Mouse (Mus musculus): Measurements from ENCODE around the gene Samd13. TPM values are rescaled to one million over a fixed set of nuclear protein-coding genes. Genes with fewer than 3 reads are reported as not detected.

Gene Samd13
- polyA plus RNA-seq (2016; fragmentation: Nextera tagmentation; extraction: Ambion mirVana): 0.79 and 1.2 TPM in 2 replicates

GRCm38 (mm10) chr3:146684811-146685675 is at the start of gene Samd13:
TSS of gene Samd13 (minus strand) at chr3:146685592.
- 3% methylated on average over 50 of the region's 50 CpGs for WGBS
- Histone ChIP-seq H3K9me3 (replicated peaks) (no peaks in the 10 kb centered on the region), H3K9ac (peak within 1 kb of the TSS; percentile 50), H3K4me2 (replicated peaks) (peak within 1 kb of the TSS; percentile 92), H3K27me3 (peaks cover 14% of the 10 kb centered on the region), H3K4me1 (peaks cover 5% of the 10 kb centered on the region; the same call in 1 of the 2 replicates), H3K4me3 (peak within 1 kb of the TSS; percentile 43), H3K36me3 (no peaks in the 10 kb centered on the region), H3K27ac (no peak within 1 kb of the TSS)
- peak; percentile 93 for ATAC-seq (ENCODE audit: low FRiP score)

GRCm38 (mm10) chr3:146731499-146731898 is 46.1 kb upstream of the Samd13 start:
- H3K27ac ChIP-seq: no peak overlapping the region
- peaks cover 58% of the 10 kb centered on the region for H3K36me3 ChIP-seq
- H3K9ac ChIP-seq: no peak overlapping the region
- no peak overlapping the region for H3K4me2 ChIP-seq (replicated peaks)
- WGBS: 95% methylated on average over 11 of the region's 11 CpGs
- ATAC-seq (ENCODE audit: low FRiP score): no peak
- no peak overlapping the region for H3K4me3 ChIP-seq
- no peaks in the 10 kb centered on the region for H3K4me1 ChIP-seq
- no peaks in the 10 kb centered on the region for H3K27me3 ChIP-seq
- no peaks in the 10 kb centered on the region for H3K9me3 ChIP-seq (replicated peaks)

DNA sequence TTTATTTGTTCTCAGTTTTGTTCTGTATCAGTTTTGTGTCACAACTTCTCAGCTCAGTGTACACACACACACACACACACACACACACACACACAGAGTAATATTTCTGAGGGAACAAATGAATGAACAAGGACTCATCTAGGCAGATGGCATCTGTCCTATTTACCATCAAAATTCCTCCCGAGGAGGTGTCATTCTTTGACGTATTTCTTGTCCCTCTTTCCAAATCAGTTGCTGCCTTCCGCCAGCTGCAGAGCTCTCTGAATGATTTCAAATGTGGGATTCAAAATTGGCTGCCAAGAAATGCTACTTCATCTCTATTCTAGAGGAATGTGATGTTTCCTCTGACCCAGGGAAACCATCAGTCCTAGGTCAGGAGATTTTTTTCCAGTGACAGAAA is 37.6 kb upstream of the Samd13 start:
- Histone ChIP-seq H3K4me2 (replicated peaks) (no peak overlapping the region), H3K9me3 (replicated peaks) (0 out of 2 replicates have a peak, but pooled peaks cover 4% of the 10 kb centered on the region), H3K27me3 (no peaks in the 10 kb centered on the region), H3K27ac (no peak overlapping the region), H3K4me1 (no peaks in the 10 kb centered on the region), H3K36me3 (peaks cover 19% of the 10 kb centered on the region), H3K4me3 (no peak overlapping the region), H3K9ac (no peak overlapping the region)
- ATAC-seq (ENCODE audit: low FRiP score): no peak
- 63% methylated on average over 3 of the region's 3 CpGs for WGBS

DNA sequence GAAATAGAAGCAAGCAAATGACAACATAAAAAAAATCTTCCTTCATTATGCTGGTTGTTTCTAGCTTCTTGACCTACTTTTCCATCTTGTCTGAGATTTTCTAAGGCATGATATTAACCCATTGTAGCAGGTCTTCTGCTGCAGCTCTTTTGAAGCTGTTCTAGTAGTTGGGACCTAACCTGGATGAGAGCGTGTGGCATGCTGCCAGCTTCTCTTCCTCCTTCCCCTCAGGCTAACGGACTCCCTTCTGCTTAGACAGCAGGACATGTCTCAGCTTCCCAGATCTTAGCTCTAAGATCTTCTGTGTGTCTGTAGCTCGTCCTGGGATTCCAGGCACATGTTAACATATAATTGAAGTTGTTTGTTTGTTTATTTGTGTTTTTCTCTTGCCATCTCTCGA is 34.3 kb upstream of the Samd13 start:
- no peaks in the 10 kb centered on the region for H3K36me3 ChIP-seq
- WGBS: 75% methylated on average over 4 of the region's 4 CpGs
- no peak overlapping the region for H3K27ac ChIP-seq
- no peak for ATAC-seq (ENCODE audit: low FRiP score)
- H3K4me1 ChIP-seq: no peaks in the 10 kb centered on the region
- no peaks in the 10 kb centered on the region for H3K27me3 ChIP-seq
- no peak overlapping the region for H3K9ac ChIP-seq
- H3K4me3 ChIP-seq: no peak overlapping the region
- no peaks in the 10 kb centered on the region for H3K9me3 ChIP-seq (replicated peaks)
- H3K4me2 ChIP-seq (replicated peaks): no peak overlapping the region

DNA sequence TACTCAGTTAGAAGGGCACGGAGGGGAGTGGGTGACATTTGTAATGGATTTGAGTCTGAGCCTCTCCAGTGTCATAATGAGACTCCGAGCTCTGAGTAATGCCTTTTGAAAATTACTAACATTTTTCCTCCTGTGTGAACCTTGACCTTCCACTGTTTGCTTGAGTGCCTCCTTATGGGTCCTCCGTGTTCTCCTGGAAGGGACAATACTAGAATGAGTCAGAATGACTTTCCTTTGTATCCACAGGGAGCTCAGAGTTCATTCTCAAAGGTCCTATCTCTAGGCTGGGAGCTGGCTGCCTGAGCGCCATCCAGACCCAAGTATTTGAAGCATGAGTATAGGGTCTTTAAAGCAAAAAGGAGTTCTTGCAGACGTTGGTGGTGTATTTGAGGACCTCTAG is 32.9 kb upstream of the Samd13 start:
- Histone ChIP-seq H3K27ac (no peak overlapping the region), H3K9me3 (replicated peaks) (no peaks in the 10 kb centered on the region), H3K36me3 (no peaks in the 10 kb centered on the region), H3K9ac (no peak overlapping the region), H3K4me2 (replicated peaks) (no peak overlapping the region), H3K27me3 (no peaks in the 10 kb centered on the region), H3K4me3 (no peak overlapping the region), H3K4me1 (no peaks in the 10 kb centered on the region)
- 60% methylated on average over 5 of the region's 5 CpGs for WGBS
- no peak for ATAC-seq (ENCODE audit: low FRiP score)

GRCm38 (mm10) chr3:146712305-146712704 is 26.9 kb upstream of the Samd13 start:
- Histone ChIP-seq H3K27ac (no peak overlapping the region), H3K9me3 (replicated peaks) (no peaks in the 10 kb centered on the region), H3K9ac (no peak overlapping the region), H3K27me3 (no peaks in the 10 kb centered on the region), H3K4me2 (replicated peaks) (no peak overlapping the region), H3K4me1 (no peaks in the 10 kb centered on the region), H3K4me3 (no peak overlapping the region), H3K36me3 (no peaks in the 10 kb centered on the region)
- no peak for ATAC-seq (ENCODE audit: low FRiP score)
- 77% methylated on average over 7 of the region's 7 CpGs for WGBS

GRCm38 (mm10) chr3:146711559-146711958 is 26.2 kb upstream of the Samd13 start:
- no peaks in the 10 kb centered on the region for H3K36me3 ChIP-seq
- no peak overlapping the region for H3K4me3 ChIP-seq
- WGBS: 62% methylated on average over 6 of the region's 6 CpGs
- H3K9ac ChIP-seq: no peak overlapping the region
- ATAC-seq (ENCODE audit: low FRiP score): no peak
- no peak overlapping the region for H3K27ac ChIP-seq
- no peaks in the 10 kb centered on the region for H3K27me3 ChIP-seq
- H3K4me2 ChIP-seq (replicated peaks): no peak overlapping the region
- no peaks in the 10 kb centered on the region for H3K9me3 ChIP-seq (replicated peaks)
- H3K4me1 ChIP-seq: no peaks in the 10 kb centered on the region

DNA sequence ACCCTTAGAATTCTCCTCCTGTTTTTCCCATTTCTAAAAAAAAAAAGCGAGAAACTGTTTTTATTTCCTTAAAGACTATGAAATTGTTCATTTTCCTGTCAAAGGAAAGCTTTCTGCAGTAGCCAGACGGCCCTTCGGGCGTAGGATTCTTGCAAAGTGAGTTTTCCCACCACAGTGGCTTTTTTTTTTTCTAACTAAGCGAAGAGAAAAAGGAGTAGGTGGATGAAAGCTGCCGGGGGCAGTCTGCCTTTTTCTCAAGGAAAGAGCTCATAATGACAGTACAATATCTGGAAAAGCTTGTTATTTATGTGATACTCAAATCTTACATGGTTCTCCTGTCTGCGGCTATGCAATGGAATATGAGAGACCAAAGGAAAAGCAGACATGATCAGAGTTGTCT is 25.7 kb upstream of the Samd13 start:
- Histone ChIP-seq H3K4me2 (replicated peaks) (no peak overlapping the region), H3K4me1 (no peaks in the 10 kb centered on the region), H3K27ac (no peak overlapping the region), H3K36me3 (no peaks in the 10 kb centered on the region), H3K9me3 (replicated peaks) (no peaks in the 10 kb centered on the region), H3K4me3 (no peak overlapping the region), H3K27me3 (no peaks in the 10 kb centered on the region), H3K9ac (no peak overlapping the region)
- WGBS: 79% methylated on average over 7 of the region's 7 CpGs
- no peak for ATAC-seq (ENCODE audit: low FRiP score)

DNA sequence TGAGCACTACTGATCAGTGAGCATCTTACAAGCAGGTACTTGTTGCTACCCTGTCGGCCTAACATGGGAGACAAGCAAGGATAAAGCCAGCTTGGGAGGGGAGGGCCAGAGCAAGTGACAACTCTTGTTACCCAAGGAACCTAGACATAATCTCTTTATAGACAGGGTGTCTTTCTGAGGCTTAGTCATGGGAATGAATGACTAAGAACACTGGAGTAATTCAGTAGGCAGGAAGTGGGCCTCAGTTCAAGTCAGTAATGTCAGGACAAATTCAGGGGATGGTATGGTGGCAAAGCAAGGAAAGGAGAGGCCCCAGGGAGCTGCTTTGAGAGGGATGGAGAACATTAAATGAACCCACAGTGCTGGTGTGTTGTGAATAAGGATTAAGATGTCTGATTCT is 23.7 kb upstream of the Samd13 start:
- Histone ChIP-seq H3K27ac (no peak overlapping the region), H3K9me3 (replicated peaks) (no peaks in the 10 kb centered on the region), H3K4me3 (no peak overlapping the region), H3K9ac (no peak overlapping the region), H3K4me1 (no peaks in the 10 kb centered on the region), H3K36me3 (no peaks in the 10 kb centered on the region), H3K27me3 (no peaks in the 10 kb centered on the region), H3K4me2 (replicated peaks) (no peak overlapping the region)
- 72% methylated on average over 1 of the region's 1 CpGs for WGBS
- ATAC-seq (ENCODE audit: low FRiP score): no peak

GRCm38 (mm10) chr3:146708381-146708780 is 23.0 kb upstream of the Samd13 start:
- no peaks in the 10 kb centered on the region for H3K27me3 ChIP-seq
- H3K27ac ChIP-seq: no peak overlapping the region
- no peaks in the 10 kb centered on the region for H3K4me1 ChIP-seq
- WGBS: 89% methylated on average over 3 of the region's 3 CpGs
- H3K9me3 ChIP-seq (replicated peaks): no peaks in the 10 kb centered on the region
- H3K4me3 ChIP-seq: no peak overlapping the region
- no peak overlapping the region for H3K4me2 ChIP-seq (replicated peaks)
- ATAC-seq (ENCODE audit: low FRiP score): no peak
- H3K36me3 ChIP-seq: no peaks in the 10 kb centered on the region
- H3K9ac ChIP-seq: no peak overlapping the region

- H3K27ac ChIP-seq: no peak overlapping the region
- no peak overlapping the region for H3K4me3 ChIP-seq
- H3K9ac ChIP-seq: no peak overlapping the region
- WGBS: 96% methylated on average over 4 of the region's 4 CpGs
- no peaks in the 10 kb centered on the region for H3K9me3 ChIP-seq (replicated peaks)
- no peaks in the 10 kb centered on the region for H3K36me3 ChIP-seq
- no peak overlapping the region for H3K4me2 ChIP-seq (replicated peaks)
- H3K27me3 ChIP-seq: no peaks in the 10 kb centered on the region
- no peak for ATAC-seq (ENCODE audit: low FRiP score)
- no peaks in the 10 kb centered on the region for H3K4me1 ChIP-seq
These were observed 18.7 kb upstream of the Samd13 start for GRCm38 (mm10) chr3:146704099-146704498.

- no peak overlapping the region for H3K4me2 ChIP-seq (replicated peaks)
- no peak for ATAC-seq (ENCODE audit: low FRiP score)
- no peaks in the 10 kb centered on the region for H3K9me3 ChIP-seq (replicated peaks)
- 88% methylated on average over 11 of the region's 11 CpGs for WGBS
- H3K4me3 ChIP-seq: no peak overlapping the region
- H3K4me1 ChIP-seq: no peaks in the 10 kb centered on the region
- no peaks in the 10 kb centered on the region for H3K27me3 ChIP-seq
- H3K9ac ChIP-seq: no peak overlapping the region
- H3K36me3 ChIP-seq: no peaks in the 10 kb centered on the region
- H3K27ac ChIP-seq: no peak overlapping the region
These were observed 14.7 kb upstream of the Samd13 start for GRCm38 (mm10) chr3:146700051-146700450.

DNA sequence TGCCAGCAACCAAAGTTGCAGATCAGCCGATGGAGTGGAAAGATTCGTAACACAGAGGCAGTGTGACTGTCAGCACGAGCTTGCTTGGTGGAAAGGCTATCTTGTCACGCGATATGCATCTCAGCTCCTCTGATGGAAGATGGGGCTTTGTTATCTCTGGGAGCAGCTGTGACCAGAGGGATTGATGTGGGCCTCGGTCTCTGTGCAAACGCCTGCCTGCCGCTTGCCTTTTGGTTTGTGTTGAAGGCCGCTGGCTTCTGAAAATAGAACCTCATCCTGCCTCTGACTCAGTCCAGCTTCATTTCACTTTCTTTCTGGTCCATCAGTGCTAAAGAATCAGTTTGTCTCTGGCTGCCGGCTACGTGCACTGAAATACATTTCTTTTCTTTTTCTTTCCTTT is 13.6 kb upstream of the Samd13 start:
- Histone ChIP-seq H3K9ac (no peak overlapping the region), H3K4me2 (replicated peaks) (no peak overlapping the region), H3K27ac (no peak overlapping the region), H3K36me3 (no peaks in the 10 kb centered on the region), H3K4me1 (no peaks in the 10 kb centered on the region), H3K27me3 (no peaks in the 10 kb centered on the region), H3K4me3 (no peak overlapping the region), H3K9me3 (replicated peaks) (no peaks in the 10 kb centered on the region)
- ATAC-seq (ENCODE audit: low FRiP score): no peak
- 52% methylated on average over 11 of the region's 11 CpGs for WGBS
